Mouse (Mus musculus) neutrophil, adult 5-6 weeks (primary cell): Measurements from ENCODE around the gene Psmb11. TPM values are rescaled to one million over a fixed set of nuclear protein-coding genes. Genes with fewer than 3 reads are reported as not detected.

ENCODE experiments used
- ATAC-seq: fragments of 151-379, 151-347 bp; 2 replicates; pipeline ENCODE4 v1.8.0; 2017; ENCODE audit warnings: mild to moderate bottlenecking, moderate TSS enrichment; ENCODE audit not compliant: insufficient number of reproducible peaks, poor library complexity, low FRiP score, severe bottlenecking; ENCODE audit errors: extremely low read depth
- total RNA-seq: library from RNA; stranded (forward); fragments of 200-1000 nt; gene quantifications from 2 replicates; pipeline ENCODE4 v1.2.3, GENCODE M21; 2017

The Psmb11 gene
- 0.12 TPM in 1 of 2 replicates, not detected in the other for total RNA-seq

GRCm38 (mm10) chr14:54621133-54621532 is at the start of gene Psmb11:
Gene Psmb11, plus strand, starts transcription at chr14:54621433.
- ATAC-seq = no peak

GRCm38 (mm10) chr14:54572122-54572521 is 49.1 kb upstream of the Psmb11 start:
- no peak for ATAC-seq

- ATAC-seq = no peak
Observed at GRCm38 (mm10) chr14:54572790-54573736, 48.2 kb upstream of the Psmb11 start.

GRCm38 (mm10) chr14:54574253-54574652 is 47.0 kb upstream of the Psmb11 start:
- ATAC-seq = no peak

GRCm38 (mm10) chr14:54575031-54575430 is 46.2 kb upstream of the Psmb11 start:
- no peak for ATAC-seq

- no peak for ATAC-seq
Observed at GRCm38 (mm10) chr14:54575631-54576030, 45.6 kb upstream of the Psmb11 start.

GRCm38 (mm10) chr14:54576241-54577088 is 44.8 kb upstream of the Psmb11 start:
- ATAC-seq = no peak

- ATAC-seq = peak; percentile 53
Observed at GRCm38 (mm10) chr14:54577089-54577982, 43.9 kb upstream of the Psmb11 start, which contains the start of gene Ajuba. Gene Ajuba, minus strand, starts transcription at chr14:54577558.

GRCm38 (mm10) chr14:54578063-54578462 is 43.2 kb upstream of the Psmb11 start:
- ATAC-seq = peak; percentile 62; the same call in 1 of the 2 replicates

- ATAC-seq = no peak
Observed at GRCm38 (mm10) chr14:54579638-54580037, 41.6 kb upstream of the Psmb11 start.

- no peak for ATAC-seq
Observed at GRCm38 (mm10) chr14:54582536-54582935, 38.7 kb upstream of the Psmb11 start.

- ATAC-seq = peak; percentile 64; the same call in 1 of the 2 replicates
Observed at GRCm38 (mm10) chr14:54583681-54584338, 37.4 kb upstream of the Psmb11 start.

- ATAC-seq = no peak
Observed at GRCm38 (mm10) chr14:54591056-54591455, 30.2 kb upstream of the Psmb11 start.

GRCm38 (mm10) chr14:54592319-54592934 is 28.8 kb upstream of the Psmb11 start:
- ATAC-seq = no peak

- ATAC-seq = no peak
Observed at GRCm38 (mm10) chr14:54594055-54594454, 27.2 kb upstream of the Psmb11 start.

GRCm38 (mm10) chr14:54594631-54595414 is 26.4 kb upstream of the Psmb11 start:
- no peak for ATAC-seq

GRCm38 (mm10) chr14:54597084-54597483 is 24.1 kb upstream of the Psmb11 start:
- peak; percentile 39; the same call in 1 of the 2 replicates for ATAC-seq
